Comparison of ENCODE assay signal across 8 mouse cellular contexts in genomic region chr11:94242760-94243421, GRCm38 (mm10). TPM values are rescaled to one million over a fixed set of nuclear protein-coding genes. Genes with fewer than 3 reads are reported as not detected.
A peak's percentile ranks its signal among the peaks of the same experiment; 100 is the strongest.
DNase-seq lines count a peak whose midpoint lies in the region; ATAC-seq and TF ChIP-seq lines count a peak whose summit lies in the region.

No protein-coding gene starts in this region.

- DNase-seq in thymus, postnatal 0 days (ENCODE audit: low spot score), result peak; percentile 24
- no peak for DNase-seq in thymus, adult 18-20 months
- peak; percentile 38 for DNase-seq in hindbrain, postnatal 0 days (ENCODE audit: low spot score)
- DNase-seq in left cerebral cortex, postnatal 36 days (ENCODE audit: low spot score in 2 of 2), result no peak
- DNase-seq in urinary bladder, postnatal 25 days (ENCODE audit: low spot score), result no peak

- ATAC-seq in forebrain, embryonic 12.5 days (ENCODE audit: low FRiP score), result peak; percentile 40; the same call in 1 of the 2 replicates
- ATAC-seq in hindbrain, postnatal 0 days, result no peak
- ATAC-seq in lung, embryonic 16.5 days (ENCODE audit: low read depth), result peak; percentile 66
- peak; percentile 62; the same call in 1 of the 2 replicates for ATAC-seq in stomach, embryonic 14.5 days (ENCODE audit: insufficient number of reproducible peaks, insufficient read depth, low FRiP score, low read depth)

- peak overlapping the region; percentile 57 for H3K4me2 ChIP-seq in forebrain, embryonic 12.5 days
- peak overlapping the region; percentile 48 for H3K4me2 ChIP-seq in hindbrain, postnatal 0 days (ENCODE audit: low read depth, low read length)
- H3K4me2 ChIP-seq in lung, embryonic 16.5 days (ENCODE audit: low read depth, low read length), result peak overlapping the region; percentile 65
- peak overlapping the region; percentile 58 for H3K4me2 ChIP-seq in stomach, embryonic 14.5 days (replicated peaks; ENCODE audit: low read depth, low read length)

- H3K27ac ChIP-seq in forebrain, embryonic 12.5 days, result peak overlapping the region; percentile 63
- H3K27ac ChIP-seq in hindbrain, postnatal 0 days, result peak overlapping the region; percentile 48; the same call in 1 of the 2 replicates
- no peak overlapping the region; the same call in 1 of the 2 replicates for H3K27ac ChIP-seq in lung, embryonic 16.5 days (ENCODE audit: low read length)
- H3K27ac ChIP-seq in stomach, embryonic 14.5 days (ENCODE audit: low read length), result peak overlapping the region; percentile 71

- intact Hi-C loops in left cerebral cortex, postnatal 36 days (cut with DNase I), result no loop called here

- peak overlapping the region; percentile 29 for H3K4me3 ChIP-seq in forebrain, embryonic 12.5 days (replicated peaks)
- H3K4me3 ChIP-seq in hindbrain, postnatal 0 days (ENCODE audit: low read length), result peak overlapping the region; percentile 10; the same call in 1 of the 2 replicates
- peak overlapping the region; percentile 37 for H3K4me3 ChIP-seq in lung, embryonic 16.5 days (ENCODE audit: low read length)
- peak overlapping the region; percentile 24 for H3K4me3 ChIP-seq in stomach, embryonic 14.5 days (ENCODE audit: low read depth, low read length)

- no peak for TF ChIP-seq CTCF in hindbrain, postnatal 0 days (IDR thresholded peaks at IDR 0.05; ENCODE audit: low read depth)

- 5% methylated on average over 29 of the region's 29 CpGs for WGBS in forebrain, embryonic 12.5 days
- 7% methylated on average over 29 of the region's 29 CpGs for WGBS in hindbrain, postnatal 0 days
- WGBS in lung, embryonic 16.5 days, result 2% methylated on average over 29 of the region's 29 CpGs
- 3% methylated on average over 29 of the region's 29 CpGs for WGBS in stomach, embryonic 14.5 days

- H3K36me3 ChIP-seq in forebrain, embryonic 12.5 days (replicated peaks), result no peaks in the 10 kb centered on the region
- no peaks in the 10 kb centered on the region for H3K36me3 ChIP-seq in hindbrain, postnatal 0 days (ENCODE audit: insufficient read depth, low read length)
- no peaks in the 10 kb centered on the region for H3K36me3 ChIP-seq in lung, embryonic 16.5 days (ENCODE audit: control insufficient read depth, insufficient read depth, low read length)
- H3K36me3 ChIP-seq in stomach, embryonic 14.5 days (ENCODE audit: control insufficient read depth, insufficient read depth, low read length), result no peaks in the 10 kb centered on the region

- H3K9ac ChIP-seq in forebrain, embryonic 12.5 days, result peak overlapping the region; percentile 48
- H3K9ac ChIP-seq in hindbrain, postnatal 0 days (replicated peaks; ENCODE audit: low read length), result peak overlapping the region; percentile 28; the same call in 1 of the 2 replicates
- H3K9ac ChIP-seq in lung, embryonic 16.5 days (ENCODE audit: low read length), result peak overlapping the region; percentile 62; the same call in 1 of the 2 replicates
- no peak overlapping the region for H3K9ac ChIP-seq in stomach, embryonic 14.5 days (replicated peaks; ENCODE audit: low read depth, low read length)

- peaks cover 57% of the 10 kb centered on the region for H3K4me1 ChIP-seq in forebrain, embryonic 12.5 days
- H3K4me1 ChIP-seq in hindbrain, postnatal 0 days (ENCODE audit: insufficient read depth, low read length), result peaks cover 21% of the 10 kb centered on the region
- H3K4me1 ChIP-seq in lung, embryonic 16.5 days (replicated peaks; ENCODE audit: control insufficient read depth, insufficient read depth, low read length), result peaks cover 18% of the 10 kb centered on the region
- H3K4me1 ChIP-seq in stomach, embryonic 14.5 days (ENCODE audit: control insufficient read depth, insufficient read depth, low read length), result peaks cover 27% of the 10 kb centered on the region

- H3K27me3 ChIP-seq in forebrain, embryonic 12.5 days, result peaks cover 24% of the 10 kb centered on the region
- H3K27me3 ChIP-seq in hindbrain, postnatal 0 days (ENCODE audit: insufficient read depth, low read length), result no peaks in the 10 kb centered on the region
- no peaks in the 10 kb centered on the region; the same call in 1 of the 2 replicates for H3K27me3 ChIP-seq in lung, embryonic 16.5 days (ENCODE audit: control insufficient read depth, insufficient read depth, low read depth, low read length)
- no peaks in the 10 kb centered on the region for H3K27me3 ChIP-seq in stomach, embryonic 14.5 days (ENCODE audit: control insufficient read depth, insufficient read depth, low read length)

- H3K9me3 ChIP-seq in forebrain, embryonic 12.5 days, result no peaks in the 10 kb centered on the region
- no peaks in the 10 kb centered on the region for H3K9me3 ChIP-seq in hindbrain, postnatal 0 days (ENCODE audit: low read length)
- H3K9me3 ChIP-seq in lung, embryonic 16.5 days (ENCODE audit: control insufficient read depth, low read length), result no peaks in the 10 kb centered on the region
- H3K9me3 ChIP-seq in stomach, embryonic 14.5 days (ENCODE audit: control insufficient read depth, low read depth, low read length), result no peaks in the 10 kb centered on the region

RNA-seq across cellular contexts. Expression of gene Wfikkn2, which starts 2.9 kb away (rescaled TPM):
- 17.5 and 19.5 TPM in 2 replicates for polyA plus RNA-seq in thymus, postnatal 0 days (2015; fragmentation: Nextera tagmentation; extraction: Ambion mirVana)
- polyA plus RNA-seq in forebrain, embryonic 12.5 days (2016; fragmentation: Nextera tagmentation; extraction: Ambion mirVana), result 4.4 and 5.1 TPM in 2 replicates
- total RNA-seq in hindbrain, postnatal 0 days (2014; rRNA removed), result 7.0 and 10.1 TPM in 2 replicates
- polyA plus RNA-seq in hindbrain, postnatal 0 days (2015; fragmentation: Nextera tagmentation; extraction: Ambion mirVana), result 10.4 and 10.5 TPM in 2 replicates
- 1.2 and 1.5 TPM in 2 replicates for polyA plus RNA-seq in lung, embryonic 16.5 days (2015; fragmentation: Nextera tagmentation; extraction: Ambion mirVana)
- polyA plus RNA-seq in stomach, embryonic 14.5 days (2014; fragmentation: Nextera tagmentation; extraction: Ambion mirVana), result 1.3 and 1.6 TPM in 2 replicates
- total RNA-seq in left cerebral cortex, postnatal 36 days (2021), result 1 to 10 TPM; 1.3 to 1.5 TPM

RNA-seq across cellular contexts. Expression of gene Tob1, which starts 31.6 kb away (rescaled TPM):
- polyA plus RNA-seq in thymus, postnatal 0 days (2015; fragmentation: Nextera tagmentation; extraction: Ambion mirVana), result 21.6 and 23.9 TPM in 2 replicates
- polyA plus RNA-seq in forebrain, embryonic 12.5 days (2016; fragmentation: Nextera tagmentation; extraction: Ambion mirVana), result 42.6 and 43.1 TPM in 2 replicates
- total RNA-seq in hindbrain, postnatal 0 days (2014; rRNA removed), result 13.2 and 20.1 TPM in 2 replicates
- polyA plus RNA-seq in hindbrain, postnatal 0 days (2015; fragmentation: Nextera tagmentation; extraction: Ambion mirVana), result 33.9 and 34.8 TPM in 2 replicates
- 25.8 and 28.9 TPM in 2 replicates for polyA plus RNA-seq in lung, embryonic 16.5 days (2015; fragmentation: Nextera tagmentation; extraction: Ambion mirVana)
- polyA plus RNA-seq in stomach, embryonic 14.5 days (2014; fragmentation: Nextera tagmentation; extraction: Ambion mirVana), result 24.2 and 30.5 TPM in 2 replicates
- 10 to 100 TPM; 37.5 to 51.4 TPM for total RNA-seq in left cerebral cortex, postnatal 36 days (2021)

RNA-seq across cellular contexts. Expression of gene Gm21885, which starts 38.8 kb away (rescaled TPM):
- polyA plus RNA-seq in thymus, postnatal 0 days (2015; fragmentation: Nextera tagmentation; extraction: Ambion mirVana), result not detected in 2 replicates
- polyA plus RNA-seq in forebrain, embryonic 12.5 days (2016; fragmentation: Nextera tagmentation; extraction: Ambion mirVana), result 0.27 TPM in 1 of 2 replicates, not detected in the other
- total RNA-seq in hindbrain, postnatal 0 days (2014; rRNA removed), result not detected in 2 replicates
- 0.24 TPM in 1 of 2 replicates, not detected in the other for polyA plus RNA-seq in hindbrain, postnatal 0 days (2015; fragmentation: Nextera tagmentation; extraction: Ambion mirVana)
- 0.33 TPM in 1 of 2 replicates, not detected in the other for polyA plus RNA-seq in lung, embryonic 16.5 days (2015; fragmentation: Nextera tagmentation; extraction: Ambion mirVana)
- polyA plus RNA-seq in stomach, embryonic 14.5 days (2014; fragmentation: Nextera tagmentation; extraction: Ambion mirVana), result 0.56 TPM in 1 of 2 replicates, not detected in the other
- not detected for total RNA-seq in left cerebral cortex, postnatal 36 days (2021)

Comparison
In these comparisons a context has a peak if more than half of its experiments do, and no peak if none do; other contexts are left out.
1. DNase-seq: peak in thymus, postnatal 0 days (single experiment) and hindbrain, postnatal 0 days (single experiment); none in thymus, adult 18-20 months (0 of 2), left cerebral cortex, postnatal 36 days (0 of 2) and urinary bladder, postnatal 25 days (single experiment).
2. Peak in every context shown above with its lines, with median percentiles within 50 percentile points of each other: H3K4me2 ChIP-seq and H3K4me3 ChIP-seq.